Mouse (Mus musculus) layer of hippocampus, adult 9-10 months (tissue): ENCODE data around the gene Slc5a5.

Experiments
- DNase-seq: peaks from one replicate; pipeline ENCODE4 v3.0.0; 2022; ENCODE audit warnings: low spot score

Slc5a5 gene

GRCm38 (mm10) chr8:70892022-70892895 is at the start of gene Slc5a5:
Gene Slc5a5, minus strand, starts transcription at chr8:70892757.
- DNase-seq: no peak

DNA sequence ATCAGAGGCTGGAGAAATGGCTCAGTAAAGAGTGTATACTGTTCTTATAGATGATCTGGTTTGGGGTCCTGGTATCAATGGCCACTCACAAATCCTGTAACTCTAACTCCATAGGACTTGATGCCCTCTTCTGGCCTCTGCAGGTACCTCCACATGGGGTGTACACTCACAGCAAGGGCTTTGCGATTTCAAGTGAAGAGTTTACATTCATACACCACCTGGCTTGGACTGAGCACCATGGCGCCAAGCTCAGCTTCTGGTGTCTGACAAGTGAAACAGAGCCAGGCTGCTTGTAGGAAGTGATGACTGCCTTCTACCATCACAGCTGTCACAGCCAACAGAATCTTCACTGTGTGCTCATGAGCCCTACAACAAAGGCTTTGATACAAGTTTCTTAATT is 48.9 kb upstream of the Slc5a5 start:
- DNase-seq: no peak

- DNase-seq: no peak
These were observed 44.6 kb upstream of the Slc5a5 start for GRCm38 (mm10) chr8:70937200-70937599.

- DNase-seq: no peak
These were observed 42.2 kb upstream of the Slc5a5 start for GRCm38 (mm10) chr8:70934786-70935185.

DNA sequence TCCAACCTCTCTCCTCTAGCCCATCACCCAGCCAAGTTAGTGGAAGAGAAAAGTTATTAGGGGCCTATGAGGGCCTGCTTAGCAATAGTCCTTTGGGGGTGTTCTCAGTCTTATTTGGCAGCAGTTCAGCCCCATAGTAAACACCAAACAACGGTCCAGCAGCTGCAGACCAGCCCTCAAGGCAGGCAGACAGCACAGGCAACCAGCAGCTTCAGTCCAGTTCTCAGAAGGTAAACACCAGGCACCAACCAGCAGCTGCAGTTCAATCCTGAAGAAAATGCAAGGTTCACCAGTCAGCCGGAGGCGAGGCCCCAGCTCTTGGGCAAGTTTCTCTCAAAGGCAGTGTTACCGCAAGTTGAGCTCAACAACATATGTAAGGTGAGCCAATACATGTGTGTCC is 40.5 kb upstream of the Slc5a5 start:
- no peak for DNase-seq

DNA sequence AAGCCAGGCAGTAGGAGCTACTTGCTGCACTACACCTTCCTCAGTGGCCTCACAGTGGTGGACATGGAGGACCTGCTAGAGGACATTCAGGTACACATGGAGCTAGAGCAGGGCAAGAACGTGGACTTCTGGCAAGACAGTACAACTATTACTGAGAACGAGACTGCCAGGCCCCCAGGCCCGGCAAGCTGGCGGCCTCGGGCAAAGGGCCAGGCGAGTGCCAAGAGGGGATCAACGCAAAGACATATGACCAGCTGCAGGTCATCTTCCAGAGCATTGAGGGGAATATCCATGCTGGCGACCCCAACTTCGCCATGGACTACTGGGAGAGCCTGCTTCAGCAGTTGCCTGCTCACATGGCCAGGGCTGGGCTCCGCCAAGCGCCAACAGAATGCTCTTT is 39.2 kb upstream of the Slc5a5 start:
- DNase-seq: no peak

GRCm38 (mm10) chr8:70928778-70929322 is 36.3 kb upstream of the Slc5a5 start:
- no peak for DNase-seq

DNA sequence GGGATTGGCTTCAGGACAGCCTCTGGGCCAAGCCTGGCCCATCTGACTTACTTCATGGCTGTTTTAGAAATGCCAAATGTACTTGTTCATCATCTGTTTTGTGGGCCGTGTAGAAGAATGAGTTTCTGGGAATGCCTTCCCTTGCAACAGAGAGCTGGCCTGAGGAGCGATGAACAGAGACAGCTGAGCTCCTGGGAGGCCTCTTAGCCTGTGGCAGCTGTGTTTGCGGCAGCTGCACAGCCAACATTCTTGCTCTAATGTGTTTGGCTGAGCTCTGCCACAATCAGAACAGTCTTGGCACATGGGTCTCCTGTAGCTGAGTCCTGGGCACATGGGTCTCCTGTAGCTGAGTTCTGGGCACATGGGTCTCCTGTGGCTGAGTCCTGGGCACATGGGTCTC is 35.5 kb upstream of the Slc5a5 start:
- DNase-seq: no peak

GRCm38 (mm10) chr8:70926396-70926795 is 33.8 kb upstream of the Slc5a5 start:
- no peak for DNase-seq

- DNase-seq: no peak
These were observed 33.2 kb upstream of the Slc5a5 start for GRCm38 (mm10) chr8:70925754-70926153.

- DNase-seq: no peak
These were observed 31.6 kb upstream of the Slc5a5 start for GRCm38 (mm10) chr8:70924151-70924550.

- DNase-seq: no peak
These were observed 27.7 kb upstream of the Slc5a5 start for GRCm38 (mm10) chr8:70920049-70920922.

DNA sequence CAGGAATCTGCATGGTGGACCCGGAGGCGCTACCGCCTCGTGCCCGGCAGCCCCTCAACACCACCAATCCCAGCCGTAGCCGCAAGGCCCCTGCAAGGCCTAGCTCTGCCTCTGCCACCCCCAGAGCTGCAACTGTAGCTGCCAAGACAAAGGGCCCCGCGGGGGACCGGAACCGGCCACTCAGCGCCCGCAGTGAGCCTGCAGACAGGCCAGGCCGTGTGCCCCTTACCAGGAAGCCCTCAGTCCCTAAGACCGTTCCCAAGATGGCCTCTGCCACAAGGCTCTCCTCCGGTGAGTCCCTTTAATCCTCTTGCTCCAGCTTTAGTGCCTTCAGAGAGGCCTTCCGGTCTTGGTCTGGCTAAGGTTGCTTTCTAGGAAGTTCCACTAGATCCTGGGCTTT is 22.1 kb upstream of the Slc5a5 start:
- no peak for DNase-seq

- DNase-seq: no peak
These were observed 21.0 kb upstream of the Slc5a5 start for GRCm38 (mm10) chr8:70913523-70913922.

DNA sequence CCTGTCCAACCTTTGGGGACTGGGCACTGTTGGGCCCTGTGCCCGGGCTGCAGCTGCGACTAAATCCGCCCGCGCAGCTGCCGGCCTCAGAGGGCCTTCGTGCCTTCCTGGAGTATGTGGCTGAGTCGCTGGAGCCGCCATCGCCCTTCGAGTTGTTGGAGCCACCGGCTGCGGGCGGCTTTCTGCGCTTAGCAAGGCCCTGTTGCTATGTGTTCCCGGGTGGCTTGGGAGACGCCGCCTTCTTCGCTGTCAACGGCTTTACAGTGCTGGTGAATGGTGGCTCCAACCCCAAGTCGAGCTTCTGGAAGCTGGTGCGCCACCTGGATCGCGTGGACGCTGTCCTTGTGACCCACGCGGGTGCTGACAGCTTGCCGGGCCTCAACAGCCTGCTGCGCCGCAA is 20.4 kb upstream of the Slc5a5 start:
- DNase-seq: no peak

GRCm38 (mm10) chr8:70911596-70911995 is 19.0 kb upstream of the Slc5a5 start:
- DNase-seq: no peak

- no peak for DNase-seq
These were observed 15.0 kb upstream of the Slc5a5 start for GRCm38 (mm10) chr8:70907518-70907917.

GRCm38 (mm10) chr8:70905831-70906736 is 13.5 kb upstream of the Slc5a5 start, which contains the start of gene Map1s:
Gene Map1s, plus strand, starts transcription at chr8:70905932.
- no peak for DNase-seq

- DNase-seq: no peak
These were observed 12.9 kb upstream of the Slc5a5 start for GRCm38 (mm10) chr8:70905463-70905830.

DNA sequence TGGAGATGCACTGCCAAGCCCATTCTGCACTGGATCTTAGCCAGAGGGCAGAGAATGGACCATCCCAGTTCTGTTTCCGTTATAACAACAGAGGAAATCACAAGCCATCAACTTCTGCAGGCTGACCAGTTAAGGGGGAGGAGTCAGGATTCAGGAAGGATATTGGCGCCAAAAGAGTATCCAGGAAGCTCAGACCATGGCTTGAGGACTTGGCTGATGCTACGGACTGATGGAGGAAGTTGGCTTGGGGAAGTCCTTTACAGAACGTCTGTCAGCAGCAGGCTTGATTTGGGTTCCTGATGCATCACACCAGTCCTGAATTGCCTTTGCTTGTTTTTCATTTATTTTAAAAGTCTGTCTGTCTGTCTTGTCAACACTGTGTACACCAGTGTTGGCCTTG is 12.0 kb upstream of the Slc5a5 start:
- no peak for DNase-seq

DNA sequence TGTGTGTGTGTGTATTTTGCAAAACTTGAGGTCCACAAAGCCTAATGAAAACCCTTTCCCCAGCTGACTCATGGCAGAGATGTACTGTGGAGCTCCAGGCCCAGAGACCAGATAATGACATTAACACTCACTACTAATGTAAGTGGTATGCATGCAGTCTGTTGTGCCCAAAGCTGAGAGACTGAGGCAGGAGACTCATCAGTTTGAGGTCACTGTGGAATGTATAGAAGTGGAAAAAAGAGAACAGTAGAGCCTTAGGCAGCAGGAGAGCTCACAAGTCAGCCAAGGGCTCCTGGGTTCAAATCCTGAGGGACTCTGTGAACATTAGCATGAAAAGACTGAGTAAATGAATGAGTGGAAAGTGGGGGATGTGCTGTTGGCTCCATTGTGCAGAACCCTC is 11.0 kb upstream of the Slc5a5 start:
- DNase-seq: no peak

DNA sequence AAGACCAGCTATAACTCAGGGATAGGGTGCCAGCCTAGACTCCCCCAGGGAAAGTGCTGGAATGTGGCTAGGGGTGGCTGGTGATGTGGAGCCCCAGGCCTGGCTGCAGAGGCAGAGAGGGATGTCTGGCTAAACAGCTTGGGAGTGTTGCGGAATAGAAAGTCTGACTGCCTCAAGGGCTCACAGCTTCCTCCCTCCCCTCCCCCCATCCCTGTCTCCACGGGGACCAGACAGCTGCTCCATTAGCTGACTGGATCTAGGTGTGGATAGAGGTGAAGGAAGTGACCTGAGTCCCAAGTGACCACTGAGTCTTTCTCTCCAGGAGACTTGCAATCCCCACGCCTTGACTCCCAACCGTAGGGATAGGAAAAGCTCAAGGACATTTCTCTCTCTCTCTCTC is 10.6 kb upstream of the Slc5a5 start:
- no peak for DNase-seq
